Mouse (Mus musculus) layer of hippocampus, adult 18-20 months (tissue): ENCODE measurements at regions not wholly inside any gene's neighbourhood (a gene's known extent, or its start where the extent isn't known, plus 50 kb on each side); places are given as distances from the start of the nearest gene placed in this dataset.

Experiments
- DNase-seq, 2 experiments: peaks; one replicate each; pipeline ENCODE4 v3.0.0; 2022; ENCODE audit warnings: low spot score in 2 of 2

- DNase-seq = peak in 1 of 2 experiments; percentile 1
Measured at GRCm38 (mm10) chrX:62584011-62584625, 116.3 kb downstream of the 4931400O07Rik start.
